Mouse (Mus musculus) right cerebral cortex, postnatal 36 days (tissue): ENCODE results near the gene Hipk2.

Experiments
- DNase-seq, 2 experiments: peaks; one replicate each; pipeline ENCODE4 v3.0.0; 2022; ENCODE audit warnings: low spot score in 2 of 2, mixed read lengths in 1 of 2

The Hipk2 gene

GRCm38 (mm10) chr6:38755188-38755587 lies 120.8 kb downstream of the Hipk2 start:
- DNase-seq: no peak

- no peak for DNase-seq
Observed at GRCm38 (mm10) chr6:38753729-38754128, 122.2 kb downstream of the Hipk2 start.

GRCm38 (mm10) chr6:38753025-38753424 lies 122.9 kb downstream of the Hipk2 start:
- no peak for DNase-seq

- no peak for DNase-seq
Observed at GRCm38 (mm10) chr6:38752495-38752894, 123.5 kb downstream of the Hipk2 start.

GRCm38 (mm10) chr6:38748037-38748436 lies 127.9 kb downstream of the Hipk2 start:
- DNase-seq: no peak

- DNase-seq: no peak
Observed at GRCm38 (mm10) chr6:38743351-38743750, 132.6 kb downstream of the Hipk2 start.

- no peak for DNase-seq
Observed at GRCm38 (mm10) chr6:38742441-38742840, 133.5 kb downstream of the Hipk2 start.

GRCm38 (mm10) chr6:38741024-38741423 lies 134.9 kb downstream of the Hipk2 start:
- DNase-seq: no peak

GRCm38 (mm10) chr6:38739266-38739665 lies 136.7 kb downstream of the Hipk2 start:
- no peak for DNase-seq

- DNase-seq: no peak
Observed at GRCm38 (mm10) chr6:38737763-38738162, 138.2 kb downstream of the Hipk2 start.

- peak; percentile 57 to 60 for DNase-seq
Observed at GRCm38 (mm10) chr6:38736240-38736639, 139.7 kb downstream of the Hipk2 start.

- DNase-seq: no peak
Observed at GRCm38 (mm10) chr6:38732681-38733080, 143.3 kb downstream of the Hipk2 start.

GRCm38 (mm10) chr6:38730169-38731146 lies 145.5 kb downstream of the Hipk2 start:
- no peak for DNase-seq

GRCm38 (mm10) chr6:38725515-38725914 lies 150.4 kb downstream of the Hipk2 start:
- DNase-seq: no peak

- DNase-seq: no peak
Observed at GRCm38 (mm10) chr6:38721361-38721760, 154.6 kb downstream of the Hipk2 start.

- DNase-seq: no peak
Observed at GRCm38 (mm10) chr6:38719229-38719628, 156.7 kb downstream of the Hipk2 start.

- no peak for DNase-seq
Observed at GRCm38 (mm10) chr6:38718625-38719024, 157.3 kb downstream of the Hipk2 start.

- DNase-seq: no peak
Observed at GRCm38 (mm10) chr6:38715881-38716280, 160.1 kb downstream of the Hipk2 start.

- DNase-seq: no peak
Observed at GRCm38 (mm10) chr6:38713957-38714898, 161.7 kb downstream of the Hipk2 start.

GRCm38 (mm10) chr6:38710449-38710848 lies 165.5 kb downstream of the Hipk2 start:
- DNase-seq: no peak

GRCm38 (mm10) chr6:38704264-38704984 lies 171.5 kb downstream of the Hipk2 start:
- DNase-seq: peak in 1 of 2 experiments; percentile 28

- DNase-seq: no peak
Observed at GRCm38 (mm10) chr6:38703526-38703925, 172.4 kb downstream of the Hipk2 start.
